In the genomic region with DNA sequence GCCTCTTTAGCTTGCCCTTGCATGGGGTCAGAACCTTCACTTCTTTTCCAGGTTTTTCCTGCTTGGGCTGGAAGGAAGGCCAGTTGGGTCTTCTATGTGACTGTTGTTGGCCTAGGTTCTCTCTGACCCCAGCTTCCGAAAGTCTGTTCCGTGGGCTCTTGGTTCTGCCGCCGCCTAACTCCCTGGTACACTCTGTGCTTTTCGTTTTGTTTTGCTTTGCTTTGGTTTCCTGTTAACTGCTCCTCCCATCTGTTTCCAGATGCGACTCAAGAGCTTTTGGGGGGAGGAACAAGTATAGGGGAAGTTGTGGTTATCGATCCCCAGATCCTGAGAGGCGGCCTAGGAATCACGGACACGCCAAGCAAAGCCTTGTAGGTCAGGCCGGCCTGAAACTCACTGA, we compare ENCODE assay signal across 8 mouse cellular contexts. TPM values are rescaled to one million over a fixed set of nuclear protein-coding genes. Genes with fewer than 3 reads are reported as not detected.
DNase-seq lines count a peak whose midpoint lies in the region; ATAC-seq lines count a peak whose summit lies in the region.

No protein-coding gene starts in this region.

- H3K9ac ChIP-seq in liver, embryonic 11.5 days (ENCODE audit: low read depth, low read length), result no peak overlapping the region
- peak overlapping the region; percentile 97; the same call in 1 of the 2 replicates for H3K9ac ChIP-seq in neural tube, embryonic 13.5 days

- H3K27ac ChIP-seq in liver, embryonic 11.5 days (ENCODE audit: low read depth, low read length), result no peak overlapping the region
- H3K27ac ChIP-seq in neural tube, embryonic 13.5 days (replicated peaks), result no peak overlapping the region

- H3K4me2 ChIP-seq in liver, embryonic 11.5 days, result peak overlapping the region; percentile 87
- peak overlapping the region; percentile 86 for H3K4me2 ChIP-seq in neural tube, embryonic 13.5 days

- H3K4me1 ChIP-seq in liver, embryonic 11.5 days (replicated peaks; ENCODE audit: control insufficient read depth, insufficient read depth, low read length), result peaks cover 37% of the 10 kb centered on the region
- peaks cover 52% of the 10 kb centered on the region for H3K4me1 ChIP-seq in neural tube, embryonic 13.5 days (replicated peaks)

- H3K27me3 ChIP-seq in liver, embryonic 11.5 days (replicated peaks; ENCODE audit: control insufficient read depth, insufficient read depth, low read length), result no peaks in the 10 kb centered on the region
- no peaks in the 10 kb centered on the region for H3K27me3 ChIP-seq in neural tube, embryonic 13.5 days

- H3K4me3 ChIP-seq in liver, embryonic 11.5 days (ENCODE audit: low read depth, low read length), result peak overlapping the region; percentile 11; the same call in 1 of the 2 replicates
- H3K4me3 ChIP-seq in neural tube, embryonic 13.5 days, result peak overlapping the region; percentile 98

- DNase-seq in adrenal gland, adult (ENCODE audit: inconsistent age in 2 of 2, low spot score in 1 of 2), result peak; percentile 47 to 70
- no peak for DNase-seq in adrenal gland, adult 18-20 months (ENCODE audit: low spot score in 2 of 2)
- DNase-seq in 416B (ENCODE audit: low read depth), result peak; percentile 55
- no peak for DNase-seq in liver, embryonic 11.5 days (ENCODE audit: low spot score)
- DNase-seq in cerebellum, adult 9-10 months, result no peak
- no peak for DNase-seq in right cerebral cortex, adult 2 months (ENCODE audit: low spot score in 2 of 2)

- H3K36me3 ChIP-seq in liver, embryonic 11.5 days (ENCODE audit: control insufficient read depth, insufficient read depth, low read length), result no peaks in the 10 kb centered on the region
- H3K36me3 ChIP-seq in neural tube, embryonic 13.5 days, result no peaks in the 10 kb centered on the region

- ATAC-seq in granulocyte monocyte progenitor cell, adult 5-6 weeks (replicated peaks; ENCODE audit: poor library complexity, severe bottlenecking), result peak; percentile 18
- no peak for ATAC-seq in liver, embryonic 11.5 days (replicated peaks; ENCODE audit: low FRiP score)
- no peak for ATAC-seq in neural tube, embryonic 13.5 days (ENCODE audit: low read depth)

- 41% methylated on average over 11 of the region's 11 CpGs for WGBS in liver, embryonic 11.5 days
- 82% methylated on average over 11 of the region's 11 CpGs for WGBS in neural tube, embryonic 13.5 days

- no peaks in the 10 kb centered on the region for H3K9me3 ChIP-seq in liver, embryonic 11.5 days (ENCODE audit: control insufficient read depth, low read length)
- H3K9me3 ChIP-seq in neural tube, embryonic 13.5 days, result no peaks in the 10 kb centered on the region

RNA-seq across cellular contexts. Expression of gene Mlxip, which starts 3.2 kb away (rescaled TPM):
- 10 to 100 TPM; 18.5 to 26.8 TPM for total RNA-seq in adrenal gland, adult 18-20 months (2021)
- total RNA-seq in granulocyte monocyte progenitor cell, adult 5-6 weeks (2014; fragmentation: Nextera tagmentation), result 46.9 and 52.3 TPM in 2 replicates
- total RNA-seq in granulocyte monocyte progenitor cell, adult 5-6 weeks (2017), result 11.1 and 11.9 TPM in 2 replicates
- polyA plus RNA-seq in liver, embryonic 11.5 days (2014; fragmentation: Nextera tagmentation; extraction: Ambion mirVana), result 13.7 and 14.0 TPM in 2 replicates
- polyA plus RNA-seq in neural tube, embryonic 13.5 days (2015; fragmentation: Nextera tagmentation; extraction: Ambion mirVana), result 23.5 and 28.4 TPM in 2 replicates

RNA-seq across cellular contexts. Expression of gene Bcl7a, which starts 54.2 kb away (rescaled TPM):
- total RNA-seq in adrenal gland, adult 18-20 months (2021), result 1 to 10 TPM; 6.9 to 7.1 TPM
- 27.5 and 29.4 TPM in 2 replicates for total RNA-seq in granulocyte monocyte progenitor cell, adult 5-6 weeks (2014; fragmentation: Nextera tagmentation)
- 11.0 and 17.4 TPM in 2 replicates for total RNA-seq in granulocyte monocyte progenitor cell, adult 5-6 weeks (2017)
- 18.2 and 21.1 TPM in 2 replicates for polyA plus RNA-seq in liver, embryonic 11.5 days (2014; fragmentation: Nextera tagmentation; extraction: Ambion mirVana)
- polyA plus RNA-seq in neural tube, embryonic 13.5 days (2015; fragmentation: Nextera tagmentation; extraction: Ambion mirVana), result 47.4 and 52.6 TPM in 2 replicates

Comparison
In these comparisons a context has a peak if more than half of its experiments do, and no peak if none do; other contexts are left out.
1. DNase-seq: peak in adrenal gland, adult (2 of 2) and 416B (single experiment); none in adrenal gland, adult 18-20 months (0 of 2), liver, embryonic 11.5 days (single experiment), cerebellum, adult 9-10 months (single experiment) and right cerebral cortex, adult 2 months (0 of 2).